In the genomic region with DNA sequence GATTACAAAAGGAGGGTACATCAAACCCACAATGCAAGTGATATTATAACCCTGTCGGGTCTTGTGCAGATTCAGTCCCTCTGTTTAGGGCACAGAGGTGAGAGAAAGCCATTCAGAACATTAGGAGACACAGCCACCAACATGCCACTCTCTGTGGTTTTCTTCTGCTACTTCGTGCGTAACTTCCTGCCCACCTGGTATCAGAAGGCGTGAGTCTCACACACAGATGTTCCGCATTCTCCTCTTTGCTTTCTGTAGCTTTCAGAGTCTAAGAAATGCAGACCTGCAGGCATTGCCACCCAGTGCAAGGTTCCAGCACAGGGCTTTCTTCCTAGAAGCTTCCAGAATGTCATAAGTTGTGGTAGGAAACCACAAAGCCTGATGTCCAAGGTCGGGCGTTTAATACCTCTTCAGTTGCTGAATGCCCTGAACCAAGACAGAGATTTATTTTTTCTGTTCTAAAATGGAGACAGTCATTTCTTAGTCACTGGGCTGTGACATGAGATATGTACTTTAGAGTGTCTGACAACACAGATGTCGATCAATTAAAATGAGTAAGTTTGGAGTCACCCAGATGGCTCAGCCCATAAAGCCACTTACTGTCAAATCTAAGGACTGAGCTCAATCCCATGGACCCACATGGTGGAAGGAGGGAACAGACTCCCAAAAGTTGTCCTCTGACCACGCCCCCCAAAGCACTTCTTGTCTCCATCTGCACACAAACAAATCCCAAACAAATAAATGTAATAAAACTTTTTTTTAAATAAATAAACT, we compare ENCODE assay signal across 15 mouse cellular contexts. TPM values are rescaled to one million over a fixed set of nuclear protein-coding genes. Genes with fewer than 3 reads are reported as not detected.
DNase-seq lines count a peak whose midpoint lies in the region; ATAC-seq and TF ChIP-seq lines count a peak whose summit lies in the region.
"Had no signal": no experiment of that assay in that cellular context is flagged by ENCODE, and none has a peak within 500 bp of the region (broad histone marks: within the 10 kb centered on the region; RNA-seq: fewer than 3 reads in every experiment).

No protein-coding gene starts in this region.

- H3K4me1 ChIP-seq in CH12.LX (ENCODE audit: control insufficient read depth in 1 of 2, insufficient read depth in 2 of 2) = peaks cover 5 to 31% of the 10 kb centered on the region in 2 experiments; a peak in 3 of 4 replicates

- no peak overlapping the region for H3K4me3 ChIP-seq in CH12.LX (replicated peaks in 1 of 3; ENCODE audit: low read depth in 2 of 3, low read length in 2 of 3, poor library complexity in 1 of 3)
- H3K4me3 ChIP-seq: heart, embryonic 10.5 days; liver, embryonic 13.5 days; megakaryocyte, embryonic 14.5 days had no signal

- H3K36me3 ChIP-seq in CH12.LX (replicated peaks in 1 of 2; ENCODE audit: control insufficient read depth in 1 of 2, insufficient read depth in 1 of 2, low read length in 1 of 2) = no peaks in the 10 kb centered on the region
- H3K36me3 ChIP-seq: heart, embryonic 10.5 days; liver, embryonic 13.5 days had no signal

- intact Hi-C loops in heart, postnatal 36 days (cut with DNase I) = no loop called here

- TF ChIP-seq EP300 in CH12.LX (IDR thresholded peaks at IDR 0.05; ENCODE audit: low read length) = peak; percentile 89

- peaks cover 2% of the 10 kb centered on the region for H3K27me3 ChIP-seq in CH12.LX (replicated peaks)
- H3K27me3 ChIP-seq: liver, embryonic 13.5 days had no signal

- H3K4me2 ChIP-seq in CH12.LX (ENCODE audit: insufficient read depth, low read depth, poor library complexity, severe bottlenecking) = peak overlapping the region; percentile 80
- H3K4me2 ChIP-seq: liver, embryonic 13.5 days had no signal

- no peak for TF ChIP-seq CTCF in CH12.LX (conservative IDR thresholded peaks at IDR 0.05 in 1 of 2, IDR thresholded peaks at IDR 0.05 in 1 of 2; ENCODE audit: low read depth in 2 of 2, low read length in 2 of 2)

- no peaks in the 10 kb centered on the region for H3K79me2 ChIP-seq in CH12.LX (replicated peaks; ENCODE audit: control insufficient read depth, extremely low read depth, insufficient read depth, poor library complexity, severe bottlenecking)

- no peak for TF ChIP-seq POLR2A in CH12.LX (IDR thresholded peaks at IDR 0.05; ENCODE audit: low read depth, low read length)

- H3K27ac ChIP-seq in CH12.LX (ENCODE audit: insufficient read depth, low read depth) = no peak overlapping the region
- H3K27ac ChIP-seq: heart, embryonic 10.5 days; liver, embryonic 13.5 days had no signal

- H3K9ac ChIP-seq in CH12.LX (ENCODE audit: insufficient read depth, low read depth) = no peak overlapping the region
- H3K9ac ChIP-seq: liver, embryonic 13.5 days had no signal

- in situ Hi-C loops in CH12.LX (cut with MboI; ENCODE audit: low pct_ligation_motif_present, low pct_unique_long_range_greater_than_20kb, low sequenced_read_pairs) = no loop called here

- no peak for TF ChIP-seq RAD21 in CH12.LX (IDR thresholded peaks at IDR 0.05; ENCODE audit: low read depth, low read length)

- 0 out of 2 replicates have a peak, but pooled peaks have one; percentile 35 for ATAC-seq in megakaryocyte, adult 5-6 weeks (ENCODE audit: poor library complexity, severe bottlenecking)
- ATAC-seq: hindbrain, embryonic 16.5 days had no signal

- peak; percentile 47 for DNase-seq in adrenal gland, adult 8-10 months
- no peak for DNase-seq in adrenal gland, postnatal 25 days
- peak; percentile 81 for DNase-seq in CH12.LX (ENCODE audit: extremely low read depth)
- peak; percentile 92 for DNase-seq in thymus, postnatal 0 days (ENCODE audit: low spot score)
- DNase-seq in kidney, postnatal 25 days = no peak
- DNase-seq in kidney, postnatal 36 days = no peak
- DNase-seq in heart, postnatal 36 days = no peak
- DNase-seq: cerebellum, adult 11-12 months; kidney, postnatal 14 days; liver, embryonic 13.5 days had no signal

- H3K9me3 ChIP-seq in CH12.LX (replicated peaks; ENCODE audit: low read length) = peaks cover 4% of the 10 kb centered on the region
- H3K9me3 ChIP-seq: heart, embryonic 10.5 days; liver, embryonic 13.5 days had no signal

- dilution Hi-C loops in CH12.LX (cut with MboI; ENCODE audit: extremely low pct_ligation_motif_present, extremely low pct_unique_long_range_greater_than_20kb, low sequenced_read_pairs) = no loop called here

TF ChIP-seq in CH12.LX, 34 proteins besides CTCF, POLR2A, EP300 and RAD21:
- TF ChIP-seq ZNF384 (IDR thresholded peaks at IDR 0.05; ENCODE audit: low read depth, low read length) (no peak), ZMIZ1 (IDR thresholded peaks at IDR 0.05; ENCODE audit: low read depth, low read length) (no peak), NELFE (IDR thresholded peaks at IDR 0.05; ENCODE audit: low read depth, low read length) (no peak), SIN3A (IDR thresholded peaks at IDR 0.05; ENCODE audit: low read length) (peak; percentile 31; the same call in 1 of the 2 replicates), UBTF (IDR thresholded peaks at IDR 0.05; ENCODE audit: low read depth, low read length) (no peak), JUND (conservative IDR thresholded peaks at IDR 0.05; ENCODE audit: low read depth, low read length) (no peak), MAX (IDR thresholded peaks at IDR 0.05; ENCODE audit: low read length) (0 out of 2 replicates have a peak, but pooled peaks have one; percentile 35), E2F4 (IDR thresholded peaks at IDR 0.05; ENCODE audit: insufficient replicate concordance, low read depth, low read length) (no peak), SMC3 (IDR thresholded peaks at IDR 0.05; ENCODE audit: low read depth, low read length) (no peak), ZC3H11A (IDR thresholded peaks at IDR 0.05; ENCODE audit: low read depth, low read length) (no peak), GABPA (IDR thresholded peaks at IDR 0.05; ENCODE audit: insufficient replicate concordance, low read depth, low read length) (no peak), ZKSCAN1 (IDR thresholded peaks at IDR 0.05; ENCODE audit: borderline replicate concordance, low read depth, low read length) (no peak), USF1 (IDR thresholded peaks at IDR 0.05; ENCODE audit: low read depth, low read length) (no peak), MYC (IDR thresholded peaks at IDR 0.05; ENCODE audit: low read depth, low read length) (peak; percentile 56; the same call in 1 of the 2 replicates), HCFC1 (IDR thresholded peaks at IDR 0.05; ENCODE audit: low read depth, low read length) (no peak), TBP (conservative IDR thresholded peaks at IDR 0.05; ENCODE audit: low read depth, low read length) (no peak), NRF1 (IDR thresholded peaks at IDR 0.05; ENCODE audit: low read depth, low read length) (no peak), IRF4 (IDR thresholded peaks at IDR 0.05; ENCODE audit: low read depth, low read length) (peak; percentile 59; the same call in 1 of the 2 replicates), MAZ (IDR thresholded peaks at IDR 0.05; ENCODE audit: low read depth, low read length) (no peak), BHLHE40 (IDR thresholded peaks at IDR 0.05; ENCODE audit: low read depth, low read length) (peak; percentile 90), KAT2A (IDR thresholded peaks at IDR 0.05; ENCODE audit: insufficient replicate concordance, low read length) (no peak), ELF1 (IDR thresholded peaks at IDR 0.05; ENCODE audit: low read depth, low read length) (no peak; the same call in 1 of the 2 replicates), MAFK (IDR thresholded peaks at IDR 0.05; ENCODE audit: insufficient replicate concordance, low read length) (no peak), ETS1 (conservative IDR thresholded peaks at IDR 0.05; ENCODE audit: low read depth, low read length) (peak; percentile 71), TCF12 (IDR thresholded peaks at IDR 0.05; ENCODE audit: low read depth, low read length) (peak; percentile 88), CHD1 (IDR thresholded peaks at IDR 0.05; ENCODE audit: low read depth, low read length) (no peak)
TF ChIP-seq in CH12.LX: peak in this region for 7.

RNA-seq across cellular contexts. Expression of a gene that starts 42.3 kb away (rescaled TPM):
- total RNA-seq in adrenal gland, adult 8-10 months (2022) = not detected
- not detected in 2 replicates for total RNA-seq in adrenal gland, postnatal 25 days (2021)
- total RNA-seq in CH12.LX (2012; rRNA removed) (0.04 TPM in 1 of 2 replicates, not detected in the other), CH12.LX (2014; rRNA removed) (0.04 TPM in 1 of 2 replicates, not detected in the other)
- polyA plus RNA-seq in CH12.LX (2012; ENCODE audit: insufficient read length, low read depth) = not detected in 2 replicates
- total RNA-seq in megakaryocyte, adult 5-6 weeks (2015) = not detected in 2 replicates
- total RNA-seq in megakaryocyte, adult 5-6 weeks (2017) = not detected in 2 replicates
- 0.08 and 0.10 TPM in 2 replicates for polyA plus RNA-seq in thymus, postnatal 0 days (2015; fragmentation: Nextera tagmentation; extraction: Ambion mirVana)
- not detected for total RNA-seq in heart, postnatal 36 days (2021)
- total RNA-seq: left cerebral cortex, postnatal 10 days had no signal
- polyA plus RNA-seq: heart, embryonic 10.5 days; hindbrain, embryonic 16.5 days; liver, embryonic 13.5 days had no signal

Comparison
In these comparisons a context has a peak if more than half of its experiments do, and no peak if none do; other contexts are left out.
1. DNase-seq: peak in adrenal gland, adult 8-10 months (single experiment), CH12.LX (single experiment) and thymus, postnatal 0 days (single experiment); none in adrenal gland, postnatal 25 days (single experiment), kidney, postnatal 25 days (0 of 2), kidney, postnatal 36 days (0 of 2) and heart, postnatal 36 days (0 of 2).